Mouse (Mus musculus) c-Kit-negative CD71-positive TER-119-positive erythroid progenitor cells, embryonic 14.5 days (primary cell): ENCODE measurements around the gene Klk10.

Source experiments
- DNase-seq: peaks from one replicate; pipeline ENCODE4 v3.0.0-alpha.2; 2013; ENCODE audit warnings: low read depth, low spot score

Klk10 gene

GRCm38 (mm10) chr7:43796355-43796754 lies 15.5 kb downstream of the Klk10 start:
- DNase-seq, result no peak

- DNase-seq, result no peak
Measured at GRCm38 (mm10) chr7:43797333-43797769, 16.5 kb downstream of the Klk10 start, which contains the start of gene Klk8. Klk8 (plus strand) TSS chr7:43797577.

- no peak for DNase-seq
Measured at GRCm38 (mm10) chr7:43797844-43798462, 17.1 kb downstream of the Klk10 start.

GRCm38 (mm10) chr7:43799876-43800275 lies 19.0 kb downstream of the Klk10 start:
- DNase-seq, result no peak

- DNase-seq, result no peak
Measured at GRCm38 (mm10) chr7:43810994-43811393, 30.2 kb downstream of the Klk10 start, which contains the start of gene Klk7. Klk7 (plus strand) TSS chr7:43811294.

GRCm38 (mm10) chr7:43815211-43815610 lies 34.4 kb downstream of the Klk10 start:
- no peak for DNase-seq

GRCm38 (mm10) chr7:43816746-43817145 lies 35.9 kb downstream of the Klk10 start:
- no peak for DNase-seq

GRCm38 (mm10) chr7:43821581-43821980 lies 40.7 kb downstream of the Klk10 start:
- DNase-seq, result no peak

- DNase-seq, result no peak
Measured at GRCm38 (mm10) chr7:43824199-43824598, 43.4 kb downstream of the Klk10 start, which contains the start of gene Klk6. Klk6 (plus strand) TSS chr7:43824499.

GRCm38 (mm10) chr7:43826056-43826455 lies 45.2 kb downstream of the Klk10 start:
- no peak for DNase-seq

GRCm38 (mm10) chr7:43827706-43828105 lies 46.9 kb downstream of the Klk10 start:
- DNase-seq, result no peak

GRCm38 (mm10) chr7:43829006-43829405 lies 48.2 kb downstream of the Klk10 start:
- DNase-seq, result no peak
